ENCODE assay signal across 16 mouse cellular contexts in genomic region chr4:151730037-151730759, GRCm38 (mm10).
DNase-seq lines count a peak whose midpoint lies in the region; ATAC-seq and TF ChIP-seq lines count a peak whose summit lies in the region.
"Had no signal": no experiment of that assay in that cellular context is flagged by ENCODE, and none has a peak within 500 bp of the region (broad histone marks: within the 10 kb centered on the region; RNA-seq: fewer than 3 reads in every experiment).

No protein-coding gene starts in this region.

- WGBS in hindbrain, embryonic 16.5 days, result 78% methylated on average over 4 of the region's 4 CpGs
- WGBS in hindbrain, embryonic 12.5 days, result 76% methylated on average over 4 of the region's 4 CpGs
- WGBS in bone marrow, adult 2 months, result 55% methylated on average over 4 of the region's 4 CpGs
- WGBS in liver, postnatal 0 days (ENCODE audit: insufficient replicate concordance), result 46% methylated on average over 4 of the region's 4 CpGs

- H3K27ac ChIP-seq in hindbrain, embryonic 16.5 days (ENCODE audit: low read depth, low read length), result no peak overlapping the region
- H3K27ac ChIP-seq in hindbrain, embryonic 12.5 days, result no peak overlapping the region
- H3K27ac ChIP-seq in bone marrow, adult 2 months (ENCODE audit: control insufficient read depth, insufficient read depth, low read depth, low read length, poor library complexity), result peak overlapping the region; percentile 41
- peak overlapping the region; percentile 74 for H3K27ac ChIP-seq in liver, postnatal 0 days (ENCODE audit: low read depth)
- H3K27ac ChIP-seq: embryonic facial prominence, embryonic 12.5 days; hindbrain, postnatal 0 days had no signal

- no peak for TF ChIP-seq CTCF in bone marrow, adult 2 months (IDR thresholded peaks at IDR 0.05; ENCODE audit: control insufficient read depth, insufficient read depth, low read length)
- TF ChIP-seq CTCF in liver, postnatal 0 days (IDR thresholded peaks at IDR 0.05; ENCODE audit: low read depth), result peak; percentile 38; the same call in 1 of the 2 replicates

- no peak overlapping the region for H3K9ac ChIP-seq in hindbrain, embryonic 16.5 days (ENCODE audit: low read depth, low read length)
- no peak overlapping the region for H3K9ac ChIP-seq in hindbrain, embryonic 12.5 days
- H3K9ac ChIP-seq in liver, postnatal 0 days (replicated peaks), result peak overlapping the region; percentile 2; the same call in 1 of the 2 replicates
- H3K9ac ChIP-seq: embryonic facial prominence, embryonic 12.5 days had no signal

- H3K4me1 ChIP-seq in hindbrain, embryonic 16.5 days (ENCODE audit: control insufficient read depth, insufficient read depth, low read depth, low read length), result peaks cover 6% of the 10 kb centered on the region; the same call in 1 of the 2 replicates
- H3K4me1 ChIP-seq in hindbrain, embryonic 12.5 days, result peaks cover 17% of the 10 kb centered on the region
- peaks cover 6% of the 10 kb centered on the region for H3K4me1 ChIP-seq in bone marrow, adult 2 months (ENCODE audit: control insufficient read depth, insufficient read depth, low read length)
- peaks cover 39% of the 10 kb centered on the region for H3K4me1 ChIP-seq in liver, postnatal 0 days (ENCODE audit: insufficient read depth)

- 0 out of 2 replicates have a peak, but pooled peaks have one; percentile 17 for ATAC-seq in hindbrain, embryonic 16.5 days
- ATAC-seq in hindbrain, embryonic 12.5 days (ENCODE audit: low FRiP score), result no peak
- ATAC-seq in common myeloid progenitor, adult 5-6 weeks (replicated peaks; ENCODE audit: low read depth, poor library complexity, severe bottlenecking), result peak; percentile 69
- peak; percentile 93 for ATAC-seq in liver, postnatal 0 days
- ATAC-seq: hindbrain, postnatal 0 days had no signal

- H3K9me3 ChIP-seq in hindbrain, embryonic 16.5 days (ENCODE audit: control insufficient read depth, low read length), result no peaks in the 10 kb centered on the region
- H3K9me3 ChIP-seq in hindbrain, embryonic 12.5 days (replicated peaks), result no peaks in the 10 kb centered on the region
- H3K9me3 ChIP-seq in liver, postnatal 0 days (ENCODE audit: low read length), result no peaks in the 10 kb centered on the region
- H3K9me3 ChIP-seq: embryonic facial prominence, embryonic 12.5 days had no signal

- no peaks in the 10 kb centered on the region for H3K36me3 ChIP-seq in hindbrain, embryonic 16.5 days (ENCODE audit: control insufficient read depth, insufficient read depth, low read length)
- no peaks in the 10 kb centered on the region for H3K36me3 ChIP-seq in hindbrain, embryonic 12.5 days
- no peaks in the 10 kb centered on the region for H3K36me3 ChIP-seq in liver, postnatal 0 days (replicated peaks; ENCODE audit: insufficient read depth, low read length)
- H3K36me3 ChIP-seq: embryonic facial prominence, embryonic 12.5 days had no signal

- TF ChIP-seq EP300 in liver, postnatal 0 days (IDR thresholded peaks at IDR 0.05; ENCODE audit: low read depth), result peak; percentile 99

- DNase-seq in liver, postnatal 0 days, result peak; percentile 61
- no peak for DNase-seq in adrenal gland, adult (ENCODE audit: inconsistent age in 2 of 2, low spot score in 1 of 2)
- DNase-seq in left cerebral cortex, postnatal 36 days (ENCODE audit: low spot score in 2 of 2), result no peak
- DNase-seq: adrenal gland, postnatal 10 days; cerebellum, adult 18-20 months; heart, adult 11 months; left cerebral cortex, postnatal 4 days; lung, postnatal 14 days; right cerebral cortex, postnatal 14 days had no signal

- no peak for TF ChIP-seq POLR2A in bone marrow, adult 2 months (IDR thresholded peaks at IDR 0.05; ENCODE audit: borderline replicate concordance, control insufficient read depth, low read depth, low read length)

- H3K27me3 ChIP-seq in hindbrain, embryonic 16.5 days (replicated peaks; ENCODE audit: control insufficient read depth, insufficient read depth, low read length), result no peaks in the 10 kb centered on the region
- H3K27me3 ChIP-seq in hindbrain, embryonic 12.5 days, result no peaks in the 10 kb centered on the region
- no peaks in the 10 kb centered on the region for H3K27me3 ChIP-seq in liver, postnatal 0 days (ENCODE audit: insufficient read depth, low read length)
- H3K27me3 ChIP-seq: CH12.LX; embryonic facial prominence, embryonic 12.5 days had no signal

- intact Hi-C loops in left cerebral cortex, postnatal 36 days (cut with DNase I), result no loop called here

- H3K4me2 ChIP-seq in hindbrain, embryonic 16.5 days (ENCODE audit: low read length), result no peak overlapping the region
- no peak overlapping the region for H3K4me2 ChIP-seq in hindbrain, embryonic 12.5 days (replicated peaks)
- peak overlapping the region; percentile 45 for H3K4me2 ChIP-seq in liver, postnatal 0 days (ENCODE audit: low read depth, low read length)
- H3K4me2 ChIP-seq: embryonic facial prominence, embryonic 12.5 days had no signal

- H3K4me3 ChIP-seq in hindbrain, embryonic 16.5 days (ENCODE audit: low read length), result no peak overlapping the region
- H3K4me3 ChIP-seq in hindbrain, embryonic 12.5 days, result no peak overlapping the region
- no peak overlapping the region for H3K4me3 ChIP-seq in bone marrow, adult 2 months (replicated peaks; ENCODE audit: control insufficient read depth, low read depth, low read length)
- H3K4me3 ChIP-seq in liver, postnatal 0 days (ENCODE audit: low read depth, low read length), result no peak overlapping the region
- H3K4me3 ChIP-seq: embryonic facial prominence, embryonic 12.5 days had no signal

Comparison
In these comparisons a context has a peak if more than half of its experiments do, and no peak if none do; other contexts are left out.
1. H3K27ac ChIP-seq: peak in bone marrow, adult 2 months (single experiment) and liver, postnatal 0 days (single experiment); none in hindbrain, embryonic 16.5 days (single experiment) and hindbrain, embryonic 12.5 days (single experiment).